In genomic region chr6:122291264-122291663, GRCm38 (mm10) we compare ENCODE assay signal across 24 mouse cellular contexts. TPM values are rescaled to one million over a fixed set of nuclear protein-coding genes. Genes with fewer than 3 reads are reported as not detected.
"Had no signal": no experiment of that assay in that cellular context is flagged by ENCODE, and none has a peak within 500 bp of the region (broad histone marks: within the 10 kb centered on the region; RNA-seq: fewer than 3 reads in every experiment).

No protein-coding gene starts in this region.

- H3K4me1 ChIP-seq: midbrain, embryonic 10.5 days; midbrain, embryonic 12.5 days had no signal

- H3K9ac ChIP-seq: lung, embryonic 14.5 days; midbrain, embryonic 12.5 days; neural tube, embryonic 13.5 days; neural tube, embryonic 15.5 days had no signal

- ATAC-seq: midbrain, embryonic 16.5 days had no signal

- H3K4me3 ChIP-seq: midbrain, embryonic 10.5 days; midbrain, embryonic 12.5 days; myocyte; neural tube, embryonic 13.5 days; neural tube, embryonic 15.5 days had no signal

- H3K36me3 ChIP-seq: midbrain, embryonic 10.5 days; midbrain, embryonic 12.5 days; neural tube, embryonic 13.5 days; neural tube, embryonic 15.5 days had no signal

- H3K27ac ChIP-seq: midbrain, embryonic 10.5 days; midbrain, embryonic 12.5 days; neural tube, embryonic 13.5 days; neural tube, embryonic 15.5 days had no signal

- H3K9me3 ChIP-seq: midbrain, embryonic 10.5 days; midbrain, embryonic 12.5 days; neural tube, embryonic 13.5 days; neural tube, embryonic 15.5 days had no signal

- DNase-seq: lung, adult 18-20 months; lung, embryonic 14.5 days; lung, postnatal 10 days; lung, postnatal 4 days; midbrain, embryonic 14.5 days; retina, postnatal 1 day; right cerebral cortex, adult 18-20 months; right cerebral cortex, postnatal 25 days; right cerebral cortex, postnatal 4 days; spleen, adult 18-20 months; thymus, adult 18-20 months; thymus, postnatal 14 days; thymus, postnatal 36 days had no signal

- H3K27me3 ChIP-seq: midbrain, embryonic 12.5 days; neural tube, embryonic 13.5 days; neural tube, embryonic 15.5 days had no signal

- H3K4me2 ChIP-seq: lung, embryonic 14.5 days; midbrain, embryonic 12.5 days; neural tube, embryonic 13.5 days; neural tube, embryonic 15.5 days had no signal

RNA-seq across cellular contexts. Expression of gene Klrg1, which starts 8.6 kb away (rescaled TPM):
- total RNA-seq: megakaryocyte-erythroid progenitor cell, adult 5-6 weeks had no signal
- polyA plus RNA-seq: lung, embryonic 14.5 days; lung, embryonic 16.5 days; midbrain, embryonic 10.5 days; myocyte; neural tube, embryonic 11.5 days; stomach, embryonic 14.5 days; stomach, embryonic 16.5 days had no signal
